Mouse (Mus musculus): ENCODE results near the gene Odf3b. TPM values are rescaled to one million over a fixed set of nuclear protein-coding genes. Genes with fewer than 3 reads are reported as not detected.

Odf3b gene
- total and polyA plus RNA-seq, 3 experiments, result not detected

- dilution Hi-C loops (cut with MboI; ENCODE audit: extremely low pct_ligation_motif_present, extremely low pct_unique_long_range_greater_than_20kb, low sequenced_read_pairs), result no loop called here
- in situ Hi-C loops (cut with MboI; ENCODE audit: low pct_ligation_motif_present, low pct_unique_long_range_greater_than_20kb, low sequenced_read_pairs), result loop anchor here (25.0 kb wide), 1 partner anchor 262 kb away; the partner anchor contains the start of gene Tubgcp6
- TF ChIP-seq POLR2AphosphoS2 (IDR thresholded peaks at IDR 0.05; ENCODE audit: low read depth, low read length) (no peak), ZMIZ1 (IDR thresholded peaks at IDR 0.05; ENCODE audit: low read depth, low read length) (no peak), ZNF384 (IDR thresholded peaks at IDR 0.05; ENCODE audit: low read depth, low read length) (no peak), RCOR1 (conservative IDR thresholded peaks at IDR 0.05; ENCODE audit: low read depth, low read length) (no peak), POLR2A (IDR thresholded peaks at IDR 0.05; ENCODE audit: low read depth, low read length) (no peak), MAFK (IDR thresholded peaks at IDR 0.05; ENCODE audit: insufficient replicate concordance, low read length) (no peak), MEF2A (IDR thresholded peaks at IDR 0.05; ENCODE audit: borderline replicate concordance, low read depth, low read length) (no peak), IRF4 (IDR thresholded peaks at IDR 0.05; ENCODE audit: low read depth, low read length) (no peak), MYC (IDR thresholded peaks at IDR 0.05; ENCODE audit: low read depth, low read length) (no peak), ZC3H11A (IDR thresholded peaks at IDR 0.05; ENCODE audit: low read depth, low read length) (no peak), PAX5 (IDR thresholded peaks at IDR 0.05; ENCODE audit: low read length) (no peak), MAZ (IDR thresholded peaks at IDR 0.05; ENCODE audit: low read depth, low read length) (no peak), ZKSCAN1 (IDR thresholded peaks at IDR 0.05; ENCODE audit: borderline replicate concordance, low read depth, low read length) (no peak)
- Histone ChIP-seq H3K9ac (ENCODE audit: insufficient read depth, low read depth) (peak overlapping the region; percentile 83; the same call in 1 of the 2 replicates), H3K4me2 (ENCODE audit: insufficient read depth, low read depth, poor library complexity, severe bottlenecking) (no peak overlapping the region), H3K79me2 (replicated peaks; ENCODE audit: control insufficient read depth, extremely low read depth, insufficient read depth, poor library complexity, severe bottlenecking) (no peaks in the 10 kb centered on the region), H3K27me3 (replicated peaks) (no peaks in the 10 kb centered on the region), H3K36me3 (replicated peaks in 1 of 2; ENCODE audit: control insufficient read depth in 1 of 2, insufficient read depth in 1 of 2, low read length in 1 of 2) (peaks cover 33 to 36% of the 10 kb centered on the region in 2 experiments), H3K27ac (ENCODE audit: insufficient read depth, low read depth) (no peak overlapping the region), H3K4me1 (ENCODE audit: control insufficient read depth in 1 of 2, insufficient read depth in 2 of 2) (peaks cover 0 to 26% of the 10 kb centered on the region in 2 experiments; a peak in 2 of 4 replicates), H3K4me3 (replicated peaks in 1 of 3; ENCODE audit: low read depth in 2 of 3, low read length in 2 of 3, poor library complexity in 1 of 3) (peak overlapping the region; percentile 80 to 96 (median 81)), H3K9me3 (replicated peaks; ENCODE audit: low read length) (peaks cover 13% of the 10 kb centered on the region)
- no peak for DNase-seq (ENCODE audit: extremely low read depth)
Observed at GRCm38 (mm10) chr15:89374340-89374739, 4.7 kb downstream of the Odf3b start.

DNA sequence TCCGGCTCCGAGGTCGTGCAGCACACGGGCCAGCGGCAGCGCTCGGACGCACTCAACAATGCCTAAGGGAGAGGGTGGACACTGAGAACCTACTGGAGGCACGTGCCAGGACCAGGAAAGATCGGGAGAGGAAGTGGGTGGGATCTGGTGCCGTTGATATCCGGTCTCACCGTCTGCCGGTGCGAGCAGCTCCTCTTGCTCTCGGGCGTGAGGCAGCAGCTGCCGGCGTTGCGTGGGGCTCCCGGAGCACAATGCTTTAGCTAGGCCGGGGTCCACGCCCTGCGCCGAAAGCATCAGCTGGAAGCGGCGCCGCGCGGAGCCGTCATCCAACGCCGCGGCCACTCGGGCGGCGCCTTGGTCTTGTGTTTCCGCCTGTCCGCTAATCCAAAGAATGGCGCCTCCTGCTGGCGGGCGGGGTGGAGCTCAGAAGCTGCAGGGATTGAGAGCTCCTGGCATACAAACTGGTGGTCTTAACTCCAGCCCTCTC, 5.3 kb downstream of the Odf3b start, which contains the start of gene Sco2:
Gene Sco2, minus strand, starts transcription at position 85 of the 487 bp plus-strand sequence.
- H3K9me3 ChIP-seq (replicated peaks; ENCODE audit: low read length), result peaks cover 9% of the 10 kb centered on the region
- H3K4me2 ChIP-seq (ENCODE audit: insufficient read depth, low read depth, poor library complexity, severe bottlenecking), result peak within 1 kb of the TSS; percentile 65
- DNase-seq (ENCODE audit: extremely low read depth), result peak; percentile 89
- peak within 1 kb of the TSS; percentile 80 to 96 (median 81) for H3K4me3 ChIP-seq (replicated peaks in 1 of 3; ENCODE audit: low read depth in 2 of 3, low read length in 2 of 3, poor library complexity in 1 of 3)
- dilution Hi-C loops (cut with MboI; ENCODE audit: extremely low pct_ligation_motif_present, extremely low pct_unique_long_range_greater_than_20kb, low sequenced_read_pairs) (no loop called here), in situ Hi-C loops (cut with MboI; ENCODE audit: low pct_ligation_motif_present, low pct_unique_long_range_greater_than_20kb, low sequenced_read_pairs) (loop anchor here (25.0 kb wide), 1 partner anchor 262 kb away; the partner anchor contains the start of gene Tubgcp6)
- H3K9ac ChIP-seq (ENCODE audit: insufficient read depth, low read depth), result peak within 1 kb of the TSS; percentile 83
- H3K79me2 ChIP-seq (replicated peaks; ENCODE audit: control insufficient read depth, extremely low read depth, insufficient read depth, poor library complexity, severe bottlenecking), result no peaks in the 10 kb centered on the region
- peaks cover 38 to 41% of the 10 kb centered on the region in 2 experiments for H3K36me3 ChIP-seq (replicated peaks in 1 of 2; ENCODE audit: control insufficient read depth in 1 of 2, insufficient read depth in 1 of 2, low read length in 1 of 2)
- peaks cover 0 to 26% of the 10 kb centered on the region in 2 experiments; a peak in 2 of 4 replicates for H3K4me1 ChIP-seq (ENCODE audit: control insufficient read depth in 1 of 2, insufficient read depth in 2 of 2)
- no peaks in the 10 kb centered on the region for H3K27me3 ChIP-seq (replicated peaks)
- H3K27ac ChIP-seq (ENCODE audit: insufficient read depth, low read depth), result peak within 1 kb of the TSS; percentile 83
- TF ChIP-seq ZKSCAN1 (IDR thresholded peaks at IDR 0.05; ENCODE audit: borderline replicate concordance, low read depth, low read length), result no peak
- TF ChIP-seq IRF4 (IDR thresholded peaks at IDR 0.05; ENCODE audit: low read depth, low read length), result 0 out of 2 replicates have a peak, but pooled peaks have one; percentile 4
- TF ChIP-seq E2F4 (IDR thresholded peaks at IDR 0.05; ENCODE audit: insufficient replicate concordance, low read depth, low read length), result no peak
- TF ChIP-seq MXI1 (IDR thresholded peaks at IDR 0.05; ENCODE audit: low read depth, low read length), result peak; percentile 82; the same call in 1 of the 2 replicates
- peak; percentile 63; the same call in 1 of the 2 replicates for TF ChIP-seq NELFE (IDR thresholded peaks at IDR 0.05; ENCODE audit: low read depth, low read length)
- TF ChIP-seq JUND (conservative IDR thresholded peaks at IDR 0.05; ENCODE audit: low read depth, low read length), result no peak
- TF ChIP-seq RCOR1 (conservative IDR thresholded peaks at IDR 0.05; ENCODE audit: low read depth, low read length), result no peak
- peak; percentile 95 for TF ChIP-seq BHLHE40 (IDR thresholded peaks at IDR 0.05; ENCODE audit: low read depth, low read length)
- no peak for TF ChIP-seq PAX5 (IDR thresholded peaks at IDR 0.05; ENCODE audit: low read length)
- TF ChIP-seq TBP (conservative IDR thresholded peaks at IDR 0.05; ENCODE audit: low read depth, low read length), result no peak
- no peak; the same call in 1 of the 2 replicates for TF ChIP-seq RAD21 (IDR thresholded peaks at IDR 0.05; ENCODE audit: low read depth, low read length)
- TF ChIP-seq CHD2 (IDR thresholded peaks at IDR 0.05; ENCODE audit: low read length), result no peak
- TF ChIP-seq NRF1 (IDR thresholded peaks at IDR 0.05; ENCODE audit: low read depth, low read length), result no peak
- TF ChIP-seq JUN (IDR thresholded peaks at IDR 0.05; ENCODE audit: insufficient read depth, low read depth, low read length), result no peak
- no peak for TF ChIP-seq UBTF (IDR thresholded peaks at IDR 0.05; ENCODE audit: low read depth, low read length)
- TF ChIP-seq KAT2A (IDR thresholded peaks at IDR 0.05; ENCODE audit: insufficient replicate concordance, low read length), result 0 out of 2 replicates have a peak, but pooled peaks have one; percentile 22
- no peak for TF ChIP-seq ZC3H11A (IDR thresholded peaks at IDR 0.05; ENCODE audit: low read depth, low read length)
- TF ChIP-seq HCFC1 (IDR thresholded peaks at IDR 0.05; ENCODE audit: low read depth, low read length), result peak; percentile 56
- peak; percentile 69; the same call in 1 of the 2 replicates for TF ChIP-seq ELF1 (IDR thresholded peaks at IDR 0.05; ENCODE audit: low read depth, low read length)
- TF ChIP-seq ZNF384 (IDR thresholded peaks at IDR 0.05; ENCODE audit: low read depth, low read length), result no peak
- no peak for TF ChIP-seq POLR2AphosphoS2 (IDR thresholded peaks at IDR 0.05; ENCODE audit: low read depth, low read length)
- TF ChIP-seq POLR2A (IDR thresholded peaks at IDR 0.05; ENCODE audit: low read depth, low read length), result peak; percentile 77
- TF ChIP-seq GABPA (IDR thresholded peaks at IDR 0.05; ENCODE audit: insufficient replicate concordance, low read depth, low read length), result no peak
- TF ChIP-seq CHD1 (IDR thresholded peaks at IDR 0.05; ENCODE audit: low read depth, low read length), result no peak

Measured in CH12.LX (cell line).